Mouse (Mus musculus) heart, adult 8-10 months (tissue): Measurements from ENCODE around the gene Hus1. TPM values are rescaled to one million over a fixed set of nuclear protein-coding genes. Genes with fewer than 3 reads are reported as not detected.

Experiments used
- DNase-seq: peaks from one replicate; pipeline ENCODE4 v3.0.0; 2022; ENCODE audit warnings: low spot score
- total RNA-seq, 4 experiments: library from RNA; stranded (reverse); gene quantifications; 2 replicates each; pipeline ENCODE4 v1.2.4; 2022

Hus1 gene
- total RNA-seq, result 10 to 100 TPM in 3 of 4 experiments, 1 to 10 TPM in 1; 9.7 to 11.0 (median 10.6) TPM

DNA sequence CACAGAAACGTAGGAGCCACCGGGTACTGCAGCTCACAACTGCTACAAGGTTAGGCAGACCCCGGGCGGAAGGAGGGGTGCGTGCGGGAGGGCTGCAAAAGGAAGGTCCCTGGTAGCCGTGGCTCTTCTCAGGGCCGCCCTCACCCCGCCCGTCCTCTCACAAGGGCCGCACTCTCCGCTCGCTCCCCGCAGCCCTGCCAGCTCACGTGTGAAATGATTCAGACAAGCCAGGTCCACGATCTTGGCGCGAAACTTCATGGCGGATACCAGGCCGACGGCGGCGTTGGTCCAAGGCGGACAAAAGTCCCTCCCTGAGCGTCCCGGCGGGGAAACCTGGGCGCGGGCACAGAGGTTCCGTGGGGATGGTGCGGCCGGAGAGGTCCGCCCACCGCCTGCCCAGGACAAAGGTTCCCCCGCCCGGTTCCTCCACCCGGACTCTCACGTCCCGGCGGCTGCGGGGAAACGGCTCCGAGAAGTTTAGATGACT, at the start of gene Hus1:
Hus1 (minus strand) TSS at position 339 of the 487 bp plus-strand sequence.
- DNase-seq, result peak; percentile 85

DNA sequence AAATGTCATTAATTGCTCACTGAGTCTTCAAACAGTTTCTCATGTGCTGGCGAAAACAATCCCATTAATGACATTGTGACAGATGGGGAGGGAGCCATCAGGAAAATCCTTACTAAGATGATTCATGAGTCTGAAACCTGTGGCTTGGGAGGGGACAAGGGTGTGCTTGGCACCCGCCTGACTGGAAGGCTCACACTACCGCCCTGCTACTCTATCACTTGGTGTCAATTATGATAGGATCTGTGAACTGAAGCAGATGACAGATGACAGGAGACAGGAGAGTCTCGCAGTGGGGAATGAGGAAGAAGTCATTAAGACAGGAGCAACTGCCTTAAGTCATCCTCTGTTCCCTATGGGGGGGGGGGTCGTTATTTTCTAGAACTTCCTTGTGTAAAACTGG, 49.5 kb upstream of the Hus1 start:
- DNase-seq, result no peak

DNA sequence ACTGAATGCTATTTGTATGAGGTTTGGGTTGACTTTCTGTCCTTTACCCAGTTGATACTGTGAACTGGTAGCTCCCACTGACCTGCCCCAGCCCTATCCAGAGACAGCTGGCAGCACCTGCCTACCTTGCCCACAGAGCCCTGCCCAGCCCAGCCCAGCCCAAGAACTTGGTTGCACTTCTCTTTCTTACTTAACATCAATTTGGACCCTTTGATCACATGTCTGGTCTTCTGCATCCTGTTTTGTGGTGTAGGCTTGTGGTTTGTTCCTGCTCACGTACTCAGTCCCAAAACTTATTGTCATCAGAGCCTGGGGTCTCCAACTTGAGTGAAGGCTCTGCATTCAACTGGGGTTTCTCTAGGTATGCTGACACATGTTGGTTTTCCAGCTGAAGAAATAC, 49.0 kb upstream of the Hus1 start:
- no peak for DNase-seq

DNA sequence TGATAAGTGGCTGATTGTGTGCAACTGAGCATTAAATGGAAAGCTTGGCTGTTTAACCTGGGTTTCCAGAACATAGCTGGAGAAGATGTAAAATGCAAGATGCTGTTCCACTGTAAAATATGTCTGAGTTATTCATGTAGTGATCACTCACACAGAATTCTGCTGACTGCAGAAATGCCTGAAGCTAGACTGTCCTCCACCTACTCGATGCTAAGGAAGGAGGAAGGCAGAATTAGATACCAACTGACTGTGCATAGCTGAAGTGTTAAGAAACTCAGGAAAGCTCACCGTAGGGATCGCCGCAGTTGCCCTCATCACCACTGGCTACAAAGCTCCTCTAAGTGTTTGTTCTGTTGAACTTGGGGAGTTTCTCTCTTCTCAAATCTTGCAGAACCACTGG, 46.7 kb upstream of the Hus1 start:
- no peak for DNase-seq

DNA sequence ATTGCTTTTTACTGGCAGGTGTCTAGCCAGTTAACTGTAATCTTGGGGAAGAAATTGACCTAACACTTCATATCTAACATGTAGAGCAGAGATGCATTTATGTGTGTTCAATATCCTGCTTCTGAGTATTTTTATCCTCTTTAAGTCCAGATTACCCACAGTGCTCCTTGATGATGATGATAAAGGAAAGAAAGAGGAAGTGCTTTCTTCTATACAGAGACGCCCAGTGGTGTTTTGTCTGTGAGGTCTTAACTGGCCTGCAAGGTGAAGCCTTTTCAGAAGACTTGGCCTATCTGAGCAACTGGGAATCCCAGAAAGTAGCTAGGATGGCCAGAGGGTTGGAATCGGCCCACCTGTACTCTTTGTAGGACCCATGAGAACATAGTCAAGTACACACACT, 45.9 kb upstream of the Hus1 start:
- no peak for DNase-seq

DNA sequence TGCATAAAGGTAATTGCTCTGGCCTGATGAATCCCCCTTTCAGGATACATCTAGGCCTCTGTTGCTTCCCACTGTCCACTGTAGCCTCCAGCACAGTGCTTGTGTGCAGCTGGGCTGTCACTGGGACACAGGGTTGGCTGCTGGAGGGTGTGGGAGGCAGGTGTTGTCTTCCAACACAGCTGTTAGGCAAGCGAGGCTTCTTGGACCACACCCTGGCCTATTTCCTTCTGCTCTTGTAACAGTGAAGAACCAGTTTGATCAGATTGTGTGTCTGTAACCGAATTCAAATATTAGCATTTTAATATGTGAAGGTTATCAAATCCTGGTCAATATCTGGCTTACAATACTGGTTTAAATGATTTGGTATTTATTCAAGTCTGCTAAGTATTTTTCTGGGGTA, 40.9 kb upstream of the Hus1 start:
- no peak for DNase-seq

DNA sequence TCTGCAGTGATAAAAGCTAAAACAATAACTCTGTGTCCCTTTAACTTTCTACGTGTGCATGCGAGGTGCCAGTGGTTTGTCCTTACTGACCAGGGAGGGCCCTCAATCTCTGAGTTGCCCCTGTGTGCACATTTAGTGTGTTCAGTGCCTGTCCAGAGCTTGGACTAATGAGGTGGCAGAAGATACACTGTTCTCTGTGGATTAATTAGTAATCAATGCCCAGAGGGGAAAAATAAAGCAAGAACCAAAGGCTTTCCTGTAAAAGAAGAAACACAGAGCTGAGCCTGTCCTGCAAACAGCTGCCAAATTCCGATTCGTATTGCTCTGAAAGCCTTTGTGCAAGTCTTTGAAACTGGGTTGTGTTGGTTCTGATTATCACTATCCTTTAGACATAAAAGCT, 39.2 kb upstream of the Hus1 start:
- DNase-seq, result no peak

DNA sequence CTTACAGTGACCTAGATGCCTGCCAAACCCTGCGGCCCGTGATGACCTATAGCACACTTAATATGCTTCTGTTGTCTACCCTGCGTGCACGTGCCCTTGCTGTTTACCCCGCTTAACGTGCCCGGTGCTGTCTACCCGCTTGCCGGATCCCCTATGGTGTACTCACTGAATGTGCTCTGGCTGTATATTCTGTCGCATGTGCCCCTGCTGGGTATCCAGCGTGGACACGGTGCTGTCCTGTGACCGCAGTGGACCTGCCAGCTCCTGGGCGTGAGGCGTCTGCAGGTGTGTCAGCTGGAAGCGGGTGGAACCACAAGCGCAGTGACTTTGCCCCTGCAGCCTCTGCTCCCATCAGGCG, 37.7 kb upstream of the Hus1 start, which contains the start of gene Sun3:
Sun3 (minus strand) TSS at position 289 of the 358 bp plus-strand sequence.
- DNase-seq, result no peak

DNA sequence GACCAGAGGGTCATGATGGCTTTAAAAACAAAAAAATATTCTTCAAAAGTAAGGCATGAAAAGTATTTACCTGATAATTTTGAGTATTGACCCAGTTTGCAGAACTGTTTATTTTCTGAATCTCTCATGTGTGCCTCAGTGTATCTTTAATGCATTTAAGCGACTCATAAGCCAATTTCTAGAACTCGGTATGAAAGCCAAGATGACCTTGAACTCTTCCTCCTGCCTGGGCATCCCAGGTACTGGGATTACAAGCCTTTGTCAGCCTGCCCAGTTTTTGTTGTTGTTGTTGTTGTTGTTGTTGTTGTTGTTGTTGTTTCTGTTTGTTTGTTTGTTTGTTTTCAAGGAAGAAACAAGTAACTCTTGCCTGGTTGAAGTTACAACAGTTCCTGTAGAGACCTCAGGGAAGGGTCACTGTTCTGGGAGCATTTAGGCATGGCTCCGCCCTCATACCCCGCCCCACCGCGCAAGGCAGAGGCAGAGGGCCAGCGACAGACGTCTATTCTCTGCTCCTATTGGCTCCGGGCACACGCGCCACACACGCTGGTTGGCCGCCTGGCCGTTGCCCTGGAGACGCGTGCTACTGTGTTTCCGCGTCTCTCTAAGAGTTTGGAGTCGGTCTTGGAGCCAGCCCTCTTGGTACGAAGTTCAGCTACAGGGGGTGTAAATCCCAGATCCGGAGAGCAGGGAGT, 37.2 kb upstream of the Hus1 start, which contains the start of gene Gm11992:
Gm11992 (plus strand) TSS at position 584 of the 692 bp plus-strand sequence.
- peak; percentile 72 for DNase-seq

DNA sequence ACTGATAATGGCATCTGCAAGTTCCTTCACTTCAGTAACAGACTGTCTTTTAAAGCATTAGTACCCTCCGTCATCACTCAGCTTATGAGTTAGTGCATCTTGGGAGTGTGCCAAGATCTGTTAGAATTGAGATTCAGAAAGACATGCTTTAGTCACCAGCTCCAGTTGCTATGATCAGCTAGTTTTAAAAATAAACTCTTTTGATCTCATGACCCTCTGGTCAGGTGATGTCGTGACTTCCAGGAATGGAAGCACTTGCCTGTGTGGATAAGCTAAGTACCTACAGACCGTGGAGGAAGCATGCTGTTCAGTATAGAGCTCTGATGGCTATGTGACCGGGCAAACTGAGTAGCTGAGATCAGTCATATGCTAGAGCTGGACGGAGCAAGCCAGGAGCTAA, 36.1 kb upstream of the Hus1 start:
- peak; percentile 72 for DNase-seq

DNA sequence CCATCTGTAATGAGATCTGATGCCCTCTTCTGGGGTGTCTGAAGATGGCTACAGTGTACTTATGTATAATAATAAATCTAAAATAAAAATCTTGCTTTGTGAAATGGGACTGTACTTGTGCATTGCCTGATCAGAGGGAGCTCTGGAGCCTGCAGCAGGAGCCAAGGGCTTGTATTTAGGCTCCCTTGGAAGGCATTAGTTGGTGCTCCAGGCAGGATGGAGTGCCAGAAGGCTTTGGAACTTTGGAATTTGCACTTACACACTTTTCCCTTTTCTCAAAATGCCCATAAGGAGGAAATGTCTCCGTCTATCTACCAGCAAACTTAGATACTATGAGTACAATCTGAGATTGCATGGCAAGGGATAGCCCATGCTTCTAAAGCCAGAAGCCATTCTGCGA, 35.6 kb upstream of the Hus1 start:
- DNase-seq, result no peak

DNA sequence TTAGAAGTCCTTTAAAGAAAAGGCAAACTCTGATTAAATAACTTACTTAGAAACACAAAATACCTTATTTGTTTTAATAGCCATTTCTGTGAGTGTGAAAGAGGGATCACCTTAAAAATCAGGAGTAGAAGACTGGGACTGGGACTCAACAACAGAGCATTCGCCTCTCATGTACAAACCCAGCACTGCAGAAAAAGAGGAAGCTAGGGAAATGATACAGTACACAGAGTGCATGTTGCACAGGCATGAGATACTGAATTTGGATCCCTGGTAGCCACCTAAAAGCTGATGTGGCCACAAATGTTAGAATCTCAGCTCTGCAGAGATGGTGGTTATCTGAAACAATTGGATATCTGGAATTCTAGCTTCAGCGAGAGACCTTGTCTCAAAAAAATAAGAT, 20.5 kb upstream of the Hus1 start:
- no peak for DNase-seq

DNA sequence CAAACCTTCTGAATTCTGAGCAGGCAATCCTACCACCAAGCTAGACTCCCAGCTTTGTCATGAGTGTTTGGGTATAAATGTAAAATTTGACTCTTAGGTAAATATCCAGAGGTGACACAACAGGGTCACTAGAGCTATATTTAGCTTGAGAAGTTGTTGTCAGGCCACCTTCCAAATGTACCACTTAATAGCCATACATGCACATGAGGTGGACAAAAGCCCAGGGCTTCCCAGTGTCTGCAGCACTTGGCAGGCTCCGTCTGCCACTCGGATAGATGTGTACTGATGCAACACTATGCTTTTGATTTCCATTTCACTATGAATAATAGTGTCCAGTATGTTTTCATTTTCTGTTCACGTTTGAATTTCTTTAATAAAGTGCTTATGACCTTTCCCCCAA, 14.2 kb upstream of the Hus1 start:
- peak; percentile 35 for DNase-seq

DNA sequence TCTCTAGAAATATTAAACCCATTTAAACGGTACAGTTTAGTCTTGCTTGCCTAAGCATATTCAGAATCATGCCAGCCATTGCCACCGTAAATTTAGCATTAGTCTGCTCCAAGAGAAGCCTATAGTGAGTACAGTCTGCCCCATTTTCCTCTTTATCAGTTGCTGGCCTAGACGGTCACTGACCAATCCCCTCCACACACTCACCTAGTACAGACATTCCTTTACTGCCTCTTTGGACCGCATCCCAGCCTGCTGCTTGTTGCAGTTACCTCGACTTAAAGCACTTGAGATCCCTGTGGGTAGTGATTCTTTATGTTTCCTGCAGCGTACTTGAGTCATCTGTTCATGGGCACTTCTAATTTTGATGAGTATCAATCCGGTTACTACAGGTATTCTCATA, 13.8 kb upstream of the Hus1 start:
- no peak for DNase-seq

DNA sequence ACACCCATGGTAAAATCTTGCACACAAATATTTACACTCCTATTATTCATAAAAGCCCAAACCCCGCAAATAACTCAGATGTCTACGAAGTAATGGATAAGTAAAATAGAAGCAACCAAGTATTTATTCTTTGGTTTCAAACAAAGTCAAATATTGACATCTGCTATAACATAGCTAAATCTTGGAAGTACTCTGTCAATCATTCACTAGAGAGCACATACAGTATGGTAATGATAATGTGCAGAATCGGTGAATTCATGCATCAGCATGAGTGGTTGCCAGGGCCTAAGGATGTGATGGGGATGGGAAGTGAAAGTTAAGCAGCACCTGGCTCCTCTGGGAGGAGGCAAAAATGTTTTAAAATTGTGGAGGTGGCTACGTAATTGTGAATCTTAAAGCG, 9.2 kb upstream of the Hus1 start:
- no peak for DNase-seq

DNA sequence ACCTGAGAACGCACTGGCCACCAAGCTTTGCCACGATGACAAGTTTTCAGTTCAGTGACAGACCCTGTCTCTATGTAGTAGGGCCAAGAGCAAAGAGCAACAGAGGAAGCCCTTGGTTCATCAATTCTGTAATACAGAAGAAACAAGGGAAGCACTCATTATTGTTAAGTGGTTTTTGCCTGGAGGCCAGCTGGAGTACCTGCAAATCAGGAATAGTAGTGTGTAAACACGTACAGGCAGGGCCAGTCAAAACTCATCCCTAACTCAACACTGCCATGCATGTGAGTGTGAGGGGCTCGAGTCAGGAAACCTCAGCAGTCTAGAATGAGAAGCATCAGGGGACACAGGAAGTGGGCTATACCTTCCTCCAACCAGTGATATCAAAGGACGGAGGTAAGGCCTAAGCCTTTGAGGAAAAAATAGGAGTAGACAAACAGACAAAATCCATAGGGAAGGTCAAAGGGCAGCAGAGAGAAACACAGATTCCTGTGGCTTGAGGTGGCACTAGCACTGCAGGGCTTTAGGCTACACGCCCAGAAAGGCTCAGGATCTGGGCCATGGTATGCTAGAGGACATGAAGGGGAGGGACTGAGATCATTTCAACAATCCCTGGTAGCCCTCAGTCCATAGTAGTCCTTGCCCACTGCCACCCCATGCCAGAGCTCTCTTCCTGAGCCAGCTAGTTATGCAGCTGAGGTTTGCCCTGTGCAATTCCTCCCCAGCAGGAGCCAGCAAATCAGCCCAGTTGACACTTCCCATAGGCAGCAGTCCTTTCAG, 7.7 kb upstream of the Hus1 start:
- DNase-seq, result no peak

DNA sequence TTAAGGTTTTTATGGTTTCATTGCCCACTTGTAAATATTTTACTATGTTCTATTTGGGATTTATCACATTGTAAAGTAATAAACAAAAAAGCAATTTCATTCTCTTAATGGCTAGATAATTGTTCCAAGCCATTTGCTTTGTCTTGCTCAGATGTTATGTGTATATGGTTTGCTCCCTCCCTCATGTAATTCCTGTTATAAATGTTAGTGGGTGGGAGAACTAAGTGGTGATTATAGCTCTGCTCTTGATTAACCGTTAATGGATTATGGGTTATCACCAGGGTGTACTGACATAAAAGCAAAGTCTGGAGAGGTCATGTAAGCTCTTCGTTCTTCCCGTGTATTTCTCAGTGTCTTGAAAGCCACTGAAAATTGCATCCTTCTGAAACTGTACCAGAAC, 3.7 kb upstream of the Hus1 start:
- no peak for DNase-seq

DNA sequence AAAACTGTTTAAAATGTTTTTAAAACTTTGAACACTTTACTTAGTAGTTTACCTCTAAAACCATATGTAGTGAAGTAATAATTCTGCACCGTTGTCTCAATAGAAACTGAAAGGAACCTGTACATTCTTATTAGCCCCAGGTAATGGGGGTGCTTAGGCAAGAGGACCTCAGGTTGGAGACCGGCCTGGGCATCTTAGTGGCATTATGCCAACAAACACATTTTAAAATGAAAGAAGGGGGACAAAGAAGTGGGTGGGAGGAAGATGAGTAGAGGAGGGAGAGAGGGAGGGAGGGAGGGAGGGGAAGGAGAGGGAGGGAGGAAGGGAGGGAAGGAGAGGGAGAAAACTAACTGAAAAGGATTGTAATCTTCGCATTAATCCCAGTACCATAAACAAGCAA, 357 bp upstream of the Hus1 start:
- DNase-seq, result no peak

DNA sequence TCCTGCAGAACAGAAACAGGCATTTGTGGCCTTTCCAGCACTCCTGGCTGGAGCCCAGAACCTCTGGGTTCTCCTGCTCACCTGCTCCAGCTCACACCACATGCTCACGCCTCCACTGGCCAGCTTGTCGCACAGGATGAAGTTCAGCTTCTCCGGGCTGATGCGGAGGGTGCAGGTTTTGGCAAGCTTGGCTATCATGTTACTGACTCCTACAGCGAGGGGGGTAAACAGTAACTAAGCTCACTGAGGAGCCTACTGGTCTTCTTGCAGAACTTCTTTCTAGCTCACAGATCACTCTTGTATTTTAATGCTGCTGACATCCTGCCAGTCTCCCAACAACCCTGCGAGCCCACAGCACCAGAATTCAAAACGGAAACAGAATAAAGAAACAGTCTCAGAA, 575 bp downstream of the Hus1 start:
- no peak for DNase-seq

DNA sequence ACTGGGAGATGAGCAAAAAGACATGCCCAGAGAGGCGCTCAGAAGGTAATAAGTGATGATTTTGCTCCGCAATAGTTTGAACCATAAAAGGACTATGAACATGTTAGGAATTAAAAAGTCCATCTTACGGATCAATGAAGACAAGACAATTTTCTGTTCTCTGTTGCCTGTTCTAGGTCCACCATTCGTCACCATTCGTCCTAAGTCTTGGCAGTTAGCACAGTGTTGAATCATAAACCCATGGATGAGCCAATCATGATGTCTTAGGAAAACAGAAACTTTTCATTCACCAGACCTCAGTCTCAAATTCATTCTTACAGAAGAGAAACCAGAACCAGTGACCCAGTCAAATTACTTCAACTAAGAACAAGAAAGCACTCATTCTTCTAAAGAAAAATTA, 2.2 kb downstream of the Hus1 start:
- DNase-seq, result no peak

DNA sequence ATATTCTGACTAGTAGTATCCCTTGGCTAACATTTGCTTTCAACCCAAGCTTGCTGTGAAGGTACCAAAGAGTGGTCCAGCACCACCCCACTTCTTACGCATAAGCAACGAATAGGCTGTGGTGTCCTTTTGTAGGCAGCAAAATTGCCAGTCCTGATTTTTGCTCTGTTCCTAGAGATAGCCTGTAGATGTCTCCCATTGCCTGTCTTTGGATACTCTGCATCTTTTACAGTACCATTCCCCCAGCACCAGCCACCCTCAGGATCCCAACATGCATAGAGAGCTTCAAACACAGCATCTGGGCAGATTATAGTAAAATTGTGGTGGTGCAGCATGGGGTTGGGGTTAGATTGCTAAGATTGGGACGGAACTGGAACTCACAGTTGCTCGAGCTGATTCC, 22.9 kb downstream of the Hus1 start:
- DNase-seq, result no peak

DNA sequence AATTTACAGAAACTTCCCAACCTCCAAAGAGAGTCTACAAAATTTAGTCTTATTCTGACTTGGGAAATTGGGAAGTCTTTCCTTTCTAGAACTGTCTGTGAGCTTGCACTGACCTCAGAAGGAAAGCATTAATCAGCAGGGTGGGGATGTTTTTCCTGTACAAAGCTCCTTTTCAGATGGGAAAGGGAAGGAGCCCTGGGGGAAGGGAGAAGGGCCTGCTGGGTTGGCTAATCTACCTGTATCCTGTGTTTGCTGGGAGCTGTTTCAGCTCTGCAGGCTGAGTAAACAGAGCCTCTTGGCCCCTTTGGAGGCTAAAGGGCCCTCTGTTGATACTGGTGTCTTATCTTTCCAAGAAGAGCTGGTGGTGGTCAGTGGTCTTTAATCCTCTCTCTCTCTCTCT, 24.9 kb downstream of the Hus1 start:
- peak; percentile 26 for DNase-seq

DNA sequence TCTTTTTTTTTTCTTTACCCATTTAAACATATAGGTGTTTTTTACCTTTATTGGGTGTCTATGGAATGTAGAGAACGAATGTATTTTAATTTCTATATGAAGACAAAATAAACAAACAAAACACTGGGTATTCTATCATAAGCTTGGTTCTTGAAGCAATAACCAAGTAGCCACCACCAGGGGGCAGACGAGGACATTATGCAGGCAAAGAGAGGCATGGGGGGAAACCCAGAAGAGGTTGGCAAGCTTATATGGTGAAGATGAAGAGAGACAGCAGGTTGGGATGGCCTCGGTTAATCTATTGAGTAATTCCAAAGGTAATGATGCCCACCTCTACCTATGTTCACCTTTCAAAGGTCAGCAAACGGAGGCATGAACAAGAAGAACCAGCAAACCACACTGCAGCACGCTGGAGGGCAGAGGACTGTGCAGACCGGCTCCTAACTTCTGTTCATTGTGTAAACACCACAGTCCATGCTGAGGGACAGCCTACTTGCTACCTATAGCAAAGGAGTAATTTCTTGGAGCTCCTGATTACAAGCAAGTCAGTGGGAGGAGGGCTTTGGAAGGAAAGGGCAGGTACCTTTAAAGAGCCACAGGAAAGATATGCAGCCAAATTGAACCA, 27.6 kb downstream of the Hus1 start:
- DNase-seq, result peak; percentile 44
